Mouse (Mus musculus) right cerebral cortex, postnatal 4 days (tissue): ENCODE results near the gene Ift20.
"Not testable (repeated sequence)": the region's sequence is repeated elsewhere in the genome, so short reads cannot be mapped to it uniquely, and the experiment has no call there.

ENCODE experiments used
- DNase-seq: peaks from one replicate; pipeline ENCODE4 v3.0.0-alpha.2; 2022

The Ift20 gene

DNA sequence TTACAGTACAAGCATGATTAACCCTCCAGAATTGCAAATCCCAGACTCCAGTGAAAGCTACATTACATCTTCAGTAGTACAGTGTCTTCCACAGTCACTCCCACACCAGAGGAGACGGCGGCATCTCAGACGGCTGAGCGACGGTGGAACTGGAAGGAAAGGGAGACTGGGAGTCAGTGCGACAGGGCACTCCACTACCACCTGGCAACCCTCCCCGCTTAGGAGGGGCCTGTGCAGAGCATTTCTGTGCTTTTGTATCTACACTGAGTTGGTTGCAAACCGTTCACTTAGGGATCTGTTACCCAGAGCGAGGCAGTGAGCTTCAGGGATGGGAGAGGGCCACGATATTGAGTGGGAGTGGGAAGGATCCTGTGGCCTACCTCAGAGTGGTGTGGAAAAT is 32.7 kb downstream of the Ift20 start:
- no peak for DNase-seq

DNA sequence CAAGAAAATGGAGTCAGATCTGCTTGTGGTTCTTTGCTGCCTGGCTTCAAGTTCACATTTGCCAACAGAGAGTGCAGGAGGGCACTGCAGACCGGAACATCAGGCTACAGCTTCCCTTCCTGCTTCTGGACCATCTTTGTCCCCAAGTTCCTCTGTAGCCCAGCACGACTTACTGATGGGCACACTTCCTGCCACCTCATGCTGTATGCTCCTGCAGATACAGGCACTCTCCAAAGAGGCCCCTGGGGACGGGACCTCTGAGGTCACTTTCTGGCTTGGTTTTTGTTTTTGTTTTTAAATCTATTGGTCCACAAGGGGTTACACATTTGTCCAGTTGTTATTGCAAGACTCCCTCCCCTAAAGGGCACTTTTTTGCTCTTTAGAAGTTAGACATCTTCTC is 33.6 kb downstream of the Ift20 start:
- DNase-seq = no peak

DNA sequence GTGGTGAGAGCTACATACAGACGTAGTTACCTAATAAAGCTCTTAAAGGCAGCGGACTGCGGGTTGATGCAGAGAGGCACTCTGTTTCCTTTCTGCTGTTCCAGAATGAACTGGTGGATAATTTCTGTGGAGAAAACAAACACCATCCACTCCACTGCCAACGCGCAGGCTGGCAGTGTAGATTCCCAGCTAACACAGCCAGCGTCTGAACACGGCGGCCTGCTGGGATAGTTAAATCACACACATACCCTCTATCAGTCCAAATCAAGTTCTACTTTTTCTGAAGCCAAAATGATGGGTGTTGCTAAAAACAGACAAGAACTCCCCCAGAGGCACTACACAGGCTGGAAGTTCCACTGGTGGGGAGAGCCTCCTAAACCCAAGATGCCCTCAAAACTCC is 35.3 kb downstream of the Ift20 start:
- no peak for DNase-seq

DNA sequence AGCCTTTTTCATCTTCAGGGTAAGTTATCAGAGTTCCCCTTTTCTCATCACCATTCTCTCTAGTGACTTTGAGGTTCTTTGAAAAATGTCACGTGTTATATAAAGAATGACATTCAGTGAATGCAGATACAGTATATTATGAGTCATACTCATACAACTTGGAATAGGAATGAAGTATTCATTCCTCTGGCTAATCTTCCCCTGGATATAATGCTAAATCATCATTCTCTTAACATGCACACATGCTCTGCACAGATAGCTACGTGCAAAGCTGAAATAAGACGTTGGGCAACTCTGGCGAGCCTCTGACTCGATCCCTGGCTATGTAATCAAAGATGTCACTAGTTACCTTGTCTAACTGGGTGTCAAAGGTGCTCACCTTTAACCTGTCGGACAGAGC is 35.7 kb downstream of the Ift20 start:
- DNase-seq = no peak

DNA sequence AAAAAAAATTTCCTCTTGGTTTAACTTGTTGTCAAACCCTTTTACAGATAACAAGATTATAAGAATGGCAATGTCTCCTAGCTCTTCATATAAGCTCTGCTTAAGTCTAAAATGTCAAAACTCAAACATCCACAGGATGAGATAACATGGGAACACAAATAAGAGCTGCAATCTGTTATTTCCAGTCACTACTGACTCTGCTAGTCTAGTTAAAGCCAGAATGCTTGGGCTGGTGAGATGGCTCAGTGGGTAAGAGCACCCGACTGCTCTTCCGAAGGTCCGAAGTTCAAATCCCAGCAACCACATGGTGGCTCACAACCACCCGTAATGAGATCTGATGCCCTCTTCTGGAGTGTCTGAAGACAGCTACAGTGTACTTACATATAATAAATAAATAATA is 37.9 kb downstream of the Ift20 start:
- DNase-seq = not testable (repeated sequence)

DNA sequence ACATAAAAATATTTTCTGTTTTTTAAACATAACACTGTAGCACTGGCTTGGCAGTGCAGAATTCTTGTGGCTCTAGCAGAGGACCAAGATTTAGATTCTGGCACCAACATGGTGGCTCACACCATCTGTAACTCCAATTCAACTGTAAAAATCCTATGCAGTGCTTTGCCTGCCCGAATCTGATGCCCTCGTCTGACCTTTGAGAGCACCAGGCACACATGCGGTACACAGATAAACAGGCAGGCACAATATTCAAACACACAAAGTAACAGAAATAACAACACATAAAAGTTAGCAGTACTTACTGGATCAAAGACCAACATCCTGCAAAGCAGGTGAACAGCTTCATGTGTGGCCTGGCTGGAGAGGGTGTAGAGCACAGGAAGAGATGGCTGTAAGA is 38.4 kb downstream of the Ift20 start:
- DNase-seq = no peak

DNA sequence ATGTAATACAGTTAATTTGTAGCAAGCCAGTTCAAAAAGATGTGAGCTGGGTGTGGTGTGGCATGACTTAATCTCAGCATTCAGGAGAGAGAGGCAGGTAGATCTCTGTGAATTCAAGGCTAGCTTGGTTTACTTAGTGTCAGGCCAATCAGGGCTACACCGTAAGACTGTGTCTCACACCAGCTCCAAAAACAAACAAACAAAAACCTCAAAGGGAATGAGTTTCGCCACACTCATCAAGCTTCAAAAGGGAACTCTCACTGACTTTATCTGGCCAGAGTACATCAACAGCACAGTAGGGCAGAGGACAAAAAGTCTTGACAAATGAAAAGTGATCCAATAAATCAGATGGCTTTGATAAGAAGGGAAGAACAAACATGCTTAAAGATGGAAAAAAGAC is 38.8 kb downstream of the Ift20 start:
- DNase-seq = no peak

DNA sequence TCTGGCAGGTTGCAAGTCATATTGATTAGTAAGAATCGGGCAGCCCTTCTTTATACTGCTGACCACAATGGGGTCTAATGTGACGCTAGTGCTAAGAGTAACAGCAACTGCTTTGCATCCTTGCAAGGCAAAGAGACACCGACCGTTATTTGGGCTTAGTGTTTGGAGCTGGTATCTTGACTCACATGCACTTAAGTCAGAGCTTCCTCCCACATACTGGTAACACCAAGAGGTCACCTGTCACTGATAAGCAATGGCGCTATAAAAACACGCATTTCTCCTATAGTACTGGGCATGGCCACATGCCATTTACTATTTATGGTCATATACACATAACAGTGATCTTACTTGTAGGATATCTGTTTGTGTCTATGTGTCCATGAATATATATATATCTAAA is 46.7 kb downstream of the Ift20 start:
- DNase-seq = no peak

DNA sequence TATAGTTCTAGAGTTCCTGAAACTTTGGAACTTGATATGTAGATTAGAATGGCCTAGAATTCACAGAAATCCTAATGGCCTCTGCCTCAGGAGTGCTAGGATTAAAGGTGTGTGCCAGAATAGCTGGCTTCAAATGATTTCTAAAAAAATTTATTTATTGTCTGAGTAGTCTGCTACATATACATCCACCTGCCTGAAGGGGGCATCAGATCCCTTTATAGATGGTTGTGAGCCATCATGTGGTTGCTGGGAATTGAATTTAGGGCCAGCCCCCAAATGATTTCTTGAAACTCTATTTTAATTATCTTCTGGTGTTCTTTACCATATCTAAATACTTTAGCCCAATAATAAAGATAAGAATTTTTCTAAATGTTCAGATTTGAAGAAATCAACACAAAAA is 49.9 kb downstream of the Ift20 start:
- DNase-seq = no peak

DNA sequence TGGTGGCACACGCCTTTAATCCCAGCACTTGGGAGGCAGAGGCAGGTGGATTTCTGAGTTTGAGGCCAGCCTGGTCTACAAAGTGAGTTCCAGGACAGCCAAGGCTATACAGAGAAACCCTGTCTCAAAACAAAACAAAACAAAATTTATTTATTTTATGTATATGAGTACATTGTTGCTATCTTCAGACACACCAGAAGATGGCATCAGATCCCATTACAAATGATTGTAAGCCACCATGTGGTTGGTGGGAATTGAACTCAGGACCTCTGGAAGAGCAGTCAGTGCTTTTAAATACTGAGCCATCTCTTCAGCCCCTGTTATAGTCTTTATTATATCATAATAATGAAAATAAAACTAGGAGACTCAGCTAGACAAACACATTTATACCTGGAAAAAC is 51.5 kb downstream of the Ift20 start:
- DNase-seq = not testable (repeated sequence)
